Mouse (Mus musculus): ENCODE results near the gene Zbed4. TPM values are rescaled to one million over a fixed set of nuclear protein-coding genes. Genes with fewer than 3 reads are reported as not detected.
A peak's percentile ranks its signal among the peaks of the same experiment; 100 is the strongest.

Zbed4 gene
- total and polyA plus RNA-seq, 3 experiments, result 53.2 to 57.9 TPM; not detected in 1

DNA sequence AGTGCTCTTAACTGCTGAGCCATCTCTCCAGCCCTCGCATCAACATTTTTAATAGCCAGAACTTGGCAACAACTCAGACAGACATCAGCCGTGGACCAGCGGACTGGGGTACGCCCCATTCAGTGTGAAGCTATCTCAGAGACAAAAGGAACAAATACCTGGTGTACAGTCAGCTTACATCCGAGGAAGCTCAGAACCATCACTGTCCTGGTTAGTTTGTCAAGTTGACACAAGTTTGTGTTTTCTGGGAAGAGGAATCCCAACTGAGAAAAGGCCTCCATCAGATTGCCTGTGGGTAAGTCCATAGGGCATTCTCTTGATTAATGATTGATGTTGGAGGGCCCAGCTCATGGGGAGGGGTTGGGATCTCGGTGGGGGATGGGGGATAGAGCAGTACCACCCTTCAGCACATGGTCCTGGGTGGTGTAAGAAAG lies 49.5 kb downstream of the Zbed4 start:
- H3K36me3 ChIP-seq (ENCODE audit: control insufficient read depth in 1 of 2, insufficient read depth in 2 of 2, low read length in 2 of 2), result peaks cover 0 to 7% of the 10 kb centered on the region in 2 experiments; a peak in 2 of 4 replicates
- H3K79me2 ChIP-seq (ENCODE audit: control insufficient read depth, insufficient read depth, low read length, poor library complexity), result no peaks in the 10 kb centered on the region
- peaks cover 0 to 13% of the 10 kb centered on the region in 2 experiments; a peak in 1 of 4 replicates for H3K4me1 ChIP-seq (ENCODE audit: control insufficient read depth in 1 of 2, insufficient read depth in 2 of 2, low read length in 2 of 2)
- TF ChIP-seq MYB (IDR thresholded peaks at IDR 0.05; ENCODE audit: low read depth, low read length) (no peak), NELFE (IDR thresholded peaks at IDR 0.05; ENCODE audit: low read depth, low read length) (no peak), JUND (IDR thresholded peaks at IDR 0.05; ENCODE audit: low read depth, low read length) (no peak), ZNF384 (IDR thresholded peaks at IDR 0.05; ENCODE audit: low read depth, low read length) (no peak), NRF1 (IDR thresholded peaks at IDR 0.05; ENCODE audit: insufficient read depth, low read depth, low read length, poor library complexity, severe bottlenecking) (no peak), MAX (IDR thresholded peaks at IDR 0.05; ENCODE audit: low read length) (no peak), ELF1 (IDR thresholded peaks at IDR 0.05; ENCODE audit: low read depth, low read length) (no peak), CTCF (IDR thresholded peaks at IDR 0.05 in 2 of 3, conservative IDR thresholded peaks at IDR 0.05 in 1 of 3; ENCODE audit: control insufficient read depth in 1 of 3, insufficient read depth in 1 of 3, low read depth in 2 of 3, low read length in 3 of 3, poor library complexity in 1 of 3, severe bottlenecking in 1 of 3) (no peak), CHD2 (IDR thresholded peaks at IDR 0.05; ENCODE audit: low read length) (no peak), ZKSCAN1 (IDR thresholded peaks at IDR 0.05; ENCODE audit: low read depth, low read length) (no peak), TAL1 (IDR thresholded peaks at IDR 0.05; ENCODE audit: low read length) (no peak), GABPA (IDR thresholded peaks at IDR 0.05; ENCODE audit: low read depth, low read length) (no peak), EP300 (IDR thresholded peaks at IDR 0.05; ENCODE audit: low read depth in 1 of 2, low read length in 2 of 2) (no peak), UBTF (IDR thresholded peaks at IDR 0.05; ENCODE audit: borderline replicate concordance, insufficient read depth, low read depth, low read length) (no peak)
- no peak overlapping the region for H3K4me3 ChIP-seq (ENCODE audit: control insufficient read depth in 1 of 2, insufficient read depth in 1 of 2, low read depth in 2 of 2, low read length in 2 of 2)
- H3K27ac ChIP-seq (ENCODE audit: control insufficient read depth, low read depth, low read length), result no peak overlapping the region
- H3K9me3 ChIP-seq (replicated peaks; ENCODE audit: insufficient read depth, low read length), result no peaks in the 10 kb centered on the region
- H3K27me3 ChIP-seq (ENCODE audit: control insufficient read depth in 1 of 2, insufficient read depth in 2 of 2, low read length in 2 of 2), result no peaks in the 10 kb centered on the region
- H3K9ac ChIP-seq (ENCODE audit: control insufficient read depth, low read depth, low read length, poor library complexity, severe bottlenecking), result no peak overlapping the region
- no peak for DNase-seq (ENCODE audit: low read depth, low spot score)

GRCm38 (mm10) chr15:88801903-88802302 lies 50.4 kb downstream of the Zbed4 start:
- Histone ChIP-seq H3K4me3 (ENCODE audit: control insufficient read depth in 1 of 2, insufficient read depth in 1 of 2, low read depth in 2 of 2, low read length in 2 of 2) (peak overlapping the region; percentile 34 to 45), H3K4me1 (ENCODE audit: control insufficient read depth in 1 of 2, insufficient read depth in 2 of 2, low read length in 2 of 2) (peaks cover 0 to 8% of the 10 kb centered on the region in 2 experiments; a peak in 1 of 4 replicates), H3K9ac (ENCODE audit: control insufficient read depth, low read depth, low read length, poor library complexity, severe bottlenecking) (peak overlapping the region; percentile 54), H3K36me3 (ENCODE audit: control insufficient read depth in 1 of 2, insufficient read depth in 2 of 2, low read length in 2 of 2) (peaks cover 2 to 7% of the 10 kb centered on the region in 2 experiments; a peak in 3 of 4 replicates), H3K27ac (ENCODE audit: control insufficient read depth, low read depth, low read length) (peak overlapping the region; percentile 55), H3K9me3 (replicated peaks; ENCODE audit: insufficient read depth, low read length) (no peaks in the 10 kb centered on the region), H3K79me2 (ENCODE audit: control insufficient read depth, insufficient read depth, low read length, poor library complexity) (no peaks in the 10 kb centered on the region), H3K27me3 (ENCODE audit: control insufficient read depth in 1 of 2, insufficient read depth in 2 of 2, low read length in 2 of 2) (no peaks in the 10 kb centered on the region)
- DNase-seq (ENCODE audit: low read depth, low spot score), result no peak
- TF ChIP-seq SMC3 (IDR thresholded peaks at IDR 0.05; ENCODE audit: low read depth, low read length) (no peak), MAFK (IDR thresholded peaks at IDR 0.05; ENCODE audit: borderline replicate concordance, low read depth, low read length) (no peak), SIN3A (IDR thresholded peaks at IDR 0.05; ENCODE audit: low read length) (no peak; the same call in 1 of the 2 replicates), ZNF384 (IDR thresholded peaks at IDR 0.05; ENCODE audit: low read depth, low read length) (peak; percentile 81), TAL1 (IDR thresholded peaks at IDR 0.05; ENCODE audit: low read length) (peak; percentile 69), CTCF (IDR thresholded peaks at IDR 0.05 in 2 of 3, conservative IDR thresholded peaks at IDR 0.05 in 1 of 3; ENCODE audit: control insufficient read depth in 1 of 3, insufficient read depth in 1 of 3, low read depth in 2 of 3, low read length in 3 of 3, poor library complexity in 1 of 3, severe bottlenecking in 1 of 3) (no peak), GATA1 (IDR thresholded peaks at IDR 0.05; ENCODE audit: low read depth, low read length) (peak; percentile 5; the same call in 1 of the 2 replicates), POLR2AphosphoS2 (IDR thresholded peaks at IDR 0.05; ENCODE audit: low read length) (no peak), BHLHE40 (IDR thresholded peaks at IDR 0.05; ENCODE audit: borderline replicate concordance, low read depth, low read length) (no peak), KAT2A (conservative IDR thresholded peaks at IDR 0.05; ENCODE audit: low read depth, low read length) (no peak), NELFE (IDR thresholded peaks at IDR 0.05; ENCODE audit: low read depth, low read length) (no peak), GABPA (IDR thresholded peaks at IDR 0.05; ENCODE audit: low read depth, low read length) (no peak), USF2 (IDR thresholded peaks at IDR 0.05; ENCODE audit: borderline replicate concordance in 1 of 2, insufficient read depth in 1 of 2, low read depth in 1 of 2, low read length in 2 of 2) (no peak), EP300 (IDR thresholded peaks at IDR 0.05; ENCODE audit: low read depth in 1 of 2, low read length in 2 of 2) (peak; percentile 49 to 73), TCF12 (IDR thresholded peaks at IDR 0.05; ENCODE audit: low read depth, low read length) (peak; percentile 54; the same call in 1 of the 2 replicates), TBP (IDR thresholded peaks at IDR 0.05; ENCODE audit: low read depth, low read length) (no peak)
